Mouse (Mus musculus) stomach, embryonic 16.5 days (tissue): Measurements from ENCODE around the gene Irgm1. TPM values are rescaled to one million over a fixed set of nuclear protein-coding genes. Genes with fewer than 3 reads are reported as not detected.
A peak's percentile ranks its signal among the peaks of the same experiment; 100 is the strongest.
"Not testable (repeated sequence)": the region's sequence is repeated elsewhere in the genome, so short reads cannot be mapped to it uniquely, and the experiment has no call there.

ENCODE experiments used
- ATAC-seq: fragments of 200-750 bp; cut with Nextera tagmentation; 2 replicates; pipeline ENCODE4 v1.8.0; 2017; ENCODE audit warnings: moderate number of reproducible peaks, moderate TSS enrichment; ENCODE audit not compliant: insufficient read depth, low FRiP score
- H3K27ac ChIP-seq: fragments of 300-500 bp; sonication (generic); 2 replicates; pipeline ENCODE4 v1.5.1; 2014; ENCODE audit warnings: low read length
- H3K27me3 ChIP-seq: fragments of 300-500 bp; sonication (generic); 2 replicates; pipeline ENCODE4 v1.6.1; 2014; ENCODE audit warnings: low read length, control low read depth, mixed read lengths; ENCODE audit not compliant: control insufficient read depth, insufficient read depth
- H3K36me3 ChIP-seq: fragments of 300-500 bp; sonication (generic); 2 replicates; pipeline ENCODE4 v1.6.1; 2014; ENCODE audit warnings: low read length; ENCODE audit not compliant: control insufficient read depth, insufficient read depth
- H3K4me1 ChIP-seq: fragments of 300-500 bp; sonication (generic); 2 replicates; pipeline ENCODE4 v1.6.1; 2014; ENCODE audit warnings: low read length, control low read depth, mixed read lengths; ENCODE audit not compliant: control insufficient read depth, insufficient read depth
- H3K4me2 ChIP-seq: fragments of 300-500 bp; sonication (generic); 2 replicates; pipeline ENCODE4 v1.6.1; 2014; ENCODE audit warnings: low read depth, low read length, mixed read lengths
- H3K4me3 ChIP-seq: fragments of 300-500 bp; sonication (generic); replicated peaks from 2 replicates; pipeline ENCODE4 v1.5.1; 2014; ENCODE audit warnings: mild to moderate bottlenecking, low read length
- H3K9ac ChIP-seq: fragments of 300-500 bp; sonication (generic); 2 replicates; pipeline ENCODE4 v1.6.1; 2014; ENCODE audit warnings: low read length
- H3K9me3 ChIP-seq: fragments of 300-500 bp; sonication (generic); replicated peaks from 2 replicates; pipeline ENCODE4 v1.6.1; 2016; ENCODE audit warnings: low read length, control low read depth; ENCODE audit not compliant: control insufficient read depth
- WGBS: fragments of 180-500 bp; shearing (Covaris S2); extraction: QIAGEN DNeasy Blood & Tissue Kit; methylation state at CpG from one replicate; pipeline ENCODE4 v1.1.7; 2014; 5-methylcytosine and 5-hydroxymethylcytosine counted together
- polyA plus RNA-seq: library from polyadenylated mRNA; unstranded; fragments of >200 nt; fragmentation: Nextera tagmentation; extraction: Ambion mirVana; gene quantifications from 2 replicates; pipeline ENCODE4 v1.2.1, GENCODE M21; 2015

Irgm1 gene
- polyA plus RNA-seq, 1 experiment from 2014 or later: 13.1 TPM

DNA sequence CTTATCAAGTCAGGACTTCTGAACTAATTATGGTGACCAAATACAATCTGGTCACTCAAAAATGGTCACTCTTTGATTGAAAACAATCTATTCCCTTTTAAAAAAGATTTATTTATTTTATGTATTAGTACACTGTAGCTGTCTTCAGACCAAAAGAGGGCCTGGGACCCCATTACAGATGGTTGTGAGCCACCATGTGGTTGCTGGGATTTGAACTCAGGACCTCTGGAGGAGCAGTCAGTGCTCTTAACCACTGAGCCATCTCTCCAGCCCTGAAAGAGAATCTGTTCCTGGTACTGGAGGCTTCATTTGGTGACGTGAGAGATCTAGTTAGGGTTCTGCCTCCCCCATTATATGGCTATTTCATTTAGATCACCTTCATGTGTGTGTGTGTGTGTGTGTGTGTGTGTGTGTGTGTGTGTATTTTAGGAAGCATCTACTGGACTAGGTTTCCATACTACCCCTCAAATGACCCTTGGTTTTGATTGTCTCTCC is 3.9 kb upstream of the Irgm1 start:
- not testable (repeated sequence) for H3K9ac ChIP-seq, H3K27ac ChIP-seq, H3K4me2 ChIP-seq, ATAC-seq, H3K4me3 ChIP-seq, H3K36me3 ChIP-seq, H3K9me3 ChIP-seq, H3K27me3 ChIP-seq
- H3K4me1 ChIP-seq: peaks cover 12% of the 10 kb centered on the region; the same call in 1 of the 2 replicates
- 79% methylated on average over 1 of the region's 1 CpGs for WGBS

DNA sequence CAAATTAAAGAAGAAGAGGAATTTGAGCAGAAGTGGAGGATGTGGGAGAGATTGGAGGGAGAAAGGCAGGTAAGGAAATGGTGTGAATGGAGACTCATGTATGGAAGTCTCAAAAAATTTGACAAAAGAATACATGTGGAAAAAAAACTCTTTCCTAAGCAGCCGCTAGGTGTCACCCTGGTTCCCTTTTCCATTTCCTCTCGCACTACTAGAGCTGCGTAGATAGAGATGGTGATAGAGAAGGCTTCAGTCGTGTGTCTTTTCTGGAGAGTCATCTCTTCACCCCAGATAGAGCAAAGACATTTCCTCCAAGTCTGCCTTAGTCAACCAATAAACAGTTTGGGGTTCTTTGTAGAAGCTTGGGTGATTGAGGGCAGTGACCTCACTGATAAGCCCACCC is 3.0 kb upstream of the Irgm1 start:
- H3K27me3 ChIP-seq: no peaks in the 10 kb centered on the region
- no peaks in the 10 kb centered on the region for H3K36me3 ChIP-seq
- H3K27ac ChIP-seq: no peak overlapping the region
- H3K4me3 ChIP-seq: no peak overlapping the region
- 0% methylated on average over 4 of the region's 4 CpGs for WGBS
- H3K4me2 ChIP-seq: no peak overlapping the region
- ATAC-seq: no peak
- H3K4me1 ChIP-seq: peaks cover 20% of the 10 kb centered on the region
- no peak overlapping the region for H3K9ac ChIP-seq
- no peaks in the 10 kb centered on the region for H3K9me3 ChIP-seq

DNA sequence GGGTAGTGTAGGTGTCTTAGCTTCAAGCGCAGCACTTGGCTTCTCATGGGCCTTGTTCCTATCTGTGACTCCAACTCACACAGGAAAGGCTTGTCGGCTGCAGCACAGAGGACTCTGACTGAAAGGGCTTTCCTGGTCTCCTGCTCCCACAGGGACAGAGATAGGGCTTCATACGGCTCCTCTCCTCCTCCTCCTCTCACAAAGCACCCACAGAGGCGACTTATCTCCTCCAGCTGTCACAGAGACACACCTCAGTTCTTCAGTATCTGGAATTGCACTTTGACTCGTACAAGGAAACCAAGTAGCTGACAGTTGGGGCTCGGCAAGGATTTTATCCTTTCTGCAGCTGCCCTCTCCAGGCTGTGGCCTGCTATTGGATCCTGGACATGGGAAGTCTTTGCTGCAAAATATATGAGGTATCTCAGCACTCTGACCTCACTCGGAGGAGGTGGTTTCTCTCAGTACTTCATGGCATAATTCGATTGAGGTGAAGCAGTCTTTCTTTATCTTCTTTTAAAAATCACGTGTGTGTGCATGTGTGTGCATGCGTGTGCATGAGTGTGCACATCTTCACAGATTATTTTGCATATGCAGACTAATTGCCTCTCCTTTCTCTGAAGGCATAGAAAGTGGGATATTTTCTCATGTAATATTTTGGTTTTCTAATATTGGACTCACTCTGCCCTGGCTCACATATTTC is 2.3 kb upstream of the Irgm1 start:
- H3K9me3 ChIP-seq: no peaks in the 10 kb centered on the region
- H3K27me3 ChIP-seq: no peaks in the 10 kb centered on the region
- ATAC-seq: peak; percentile 5; the same call in 1 of the 2 replicates
- H3K4me3 ChIP-seq: no peak overlapping the region
- peak overlapping the region; percentile 67; the same call in 1 of the 2 replicates for H3K4me2 ChIP-seq
- peaks cover 25% of the 10 kb centered on the region for H3K4me1 ChIP-seq
- H3K36me3 ChIP-seq: no peaks in the 10 kb centered on the region
- WGBS: 51% methylated on average over 10 of the region's 10 CpGs
- H3K9ac ChIP-seq: no peak overlapping the region
- H3K27ac ChIP-seq: peak overlapping the region; percentile 82

DNA sequence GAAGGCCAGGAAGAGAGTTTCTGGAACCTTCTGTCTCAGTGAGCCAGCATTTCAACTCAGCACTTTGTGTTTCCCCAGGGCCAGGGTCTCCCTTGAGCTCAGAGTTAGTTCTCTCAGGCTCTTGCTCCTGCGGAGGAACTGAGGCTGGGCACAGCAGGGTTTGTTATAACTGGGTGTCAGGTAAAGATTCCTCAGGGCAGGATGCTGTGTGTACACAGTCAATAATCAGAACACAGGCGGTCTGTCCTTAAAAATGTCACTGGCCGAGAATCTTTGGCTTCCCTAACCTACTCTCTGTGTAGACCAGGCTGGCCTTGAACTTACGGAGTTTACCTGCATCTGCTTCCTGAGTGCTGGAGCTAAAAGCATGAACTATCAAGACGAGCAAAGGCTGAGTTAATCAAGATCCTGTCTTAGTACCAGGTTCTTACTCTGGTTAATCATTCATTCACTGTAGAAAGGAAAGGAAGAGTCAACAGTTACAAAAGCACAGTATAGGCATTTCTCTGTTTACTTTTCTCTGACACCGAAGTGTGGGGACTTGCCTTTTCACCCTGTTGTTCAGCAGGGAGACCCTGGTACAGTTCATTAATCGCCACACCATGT is 1.3 kb upstream of the Irgm1 start:
- 61% methylated on average over 7 of the region's 7 CpGs for WGBS
- Histone ChIP-seq H3K27ac (peak overlapping the region; percentile 90), H3K36me3 (no peaks in the 10 kb centered on the region), H3K9me3 (no peaks in the 10 kb centered on the region), H3K4me1 (peaks cover 25% of the 10 kb centered on the region), H3K27me3 (no peaks in the 10 kb centered on the region), H3K9ac (peak overlapping the region; percentile 83), H3K4me2 (peak overlapping the region; percentile 67; the same call in 1 of the 2 replicates), H3K4me3 (no peak overlapping the region)
- peak; percentile 31 for ATAC-seq

DNA sequence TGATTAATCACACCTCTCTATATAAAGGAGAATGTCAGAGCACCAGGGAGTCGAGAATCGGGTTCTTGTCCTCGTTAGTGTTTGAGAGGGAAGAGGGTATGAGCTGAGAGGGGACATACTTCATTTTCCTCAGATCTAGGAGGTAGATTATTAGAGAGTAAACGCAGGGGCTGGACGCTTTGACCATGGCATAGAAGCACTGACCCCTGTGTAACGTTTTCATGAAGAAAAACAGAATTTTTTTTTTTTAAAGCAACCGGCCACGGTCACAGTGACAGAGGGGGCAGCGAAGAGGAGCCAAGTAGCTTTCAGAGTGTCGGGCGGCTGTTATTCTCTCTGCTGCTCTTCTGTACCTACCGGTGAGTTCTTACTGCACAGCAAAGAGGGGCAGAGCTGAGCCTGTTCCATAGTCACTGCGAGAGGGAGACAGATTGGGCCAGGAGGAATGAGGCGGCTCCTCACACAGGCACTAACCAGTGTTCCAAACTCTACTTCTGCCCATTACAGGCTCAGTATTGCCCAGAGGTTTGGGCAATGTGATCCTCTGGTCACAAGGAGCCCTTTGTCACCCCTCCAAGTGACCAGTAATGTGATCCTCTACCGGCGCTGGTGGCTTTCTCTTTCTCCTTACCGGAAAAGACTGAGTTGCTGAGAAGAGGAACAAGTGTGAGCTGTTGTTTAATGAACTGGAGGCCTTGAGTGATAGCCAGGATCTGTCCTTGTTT is 496 bp upstream of the Irgm1 start:
- Histone ChIP-seq H3K4me1 (peaks cover 25% of the 10 kb centered on the region), H3K27ac (peak overlapping the region; percentile 90), H3K4me3 (peak overlapping the region; percentile 62), H3K36me3 (no peaks in the 10 kb centered on the region), H3K9ac (peak overlapping the region; percentile 83), H3K27me3 (no peaks in the 10 kb centered on the region), H3K9me3 (no peaks in the 10 kb centered on the region), H3K4me2 (peak overlapping the region; percentile 67)
- WGBS: 14% methylated on average over 17 of the region's 17 CpGs
- no peak; the same call in 1 of the 2 replicates for ATAC-seq

DNA sequence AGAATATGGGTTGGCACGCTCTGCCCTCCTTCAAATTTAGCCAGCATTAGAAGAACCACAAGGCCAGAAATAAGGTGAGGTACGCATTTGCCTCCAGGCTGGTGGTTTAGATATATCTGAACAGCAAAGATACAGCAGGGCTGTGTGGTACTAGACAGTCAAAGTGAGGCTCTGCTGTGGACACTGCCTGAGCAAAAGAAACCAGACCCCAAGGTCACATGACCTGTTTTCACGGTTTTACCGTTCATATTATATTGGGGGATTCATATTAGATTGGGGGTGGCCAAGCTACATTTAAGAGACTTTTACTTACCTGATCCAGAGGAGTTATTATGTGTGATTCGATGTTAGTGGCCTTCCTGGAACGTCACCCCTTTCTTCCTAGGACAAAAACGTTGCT is 702 bp downstream of the Irgm1 start:
- WGBS: 33% methylated on average over 7 of the region's 7 CpGs
- H3K4me2 ChIP-seq: peak overlapping the region; percentile 67
- ATAC-seq: no peak
- H3K36me3 ChIP-seq: 0 out of 2 replicates have a peak, but pooled peaks cover 4% of the 10 kb centered on the region
- peak overlapping the region; percentile 83 for H3K9ac ChIP-seq
- H3K27me3 ChIP-seq: no peaks in the 10 kb centered on the region
- H3K9me3 ChIP-seq: no peaks in the 10 kb centered on the region
- peak overlapping the region; percentile 62 for H3K4me3 ChIP-seq
- peaks cover 25% of the 10 kb centered on the region for H3K4me1 ChIP-seq
- peak overlapping the region; percentile 90 for H3K27ac ChIP-seq

DNA sequence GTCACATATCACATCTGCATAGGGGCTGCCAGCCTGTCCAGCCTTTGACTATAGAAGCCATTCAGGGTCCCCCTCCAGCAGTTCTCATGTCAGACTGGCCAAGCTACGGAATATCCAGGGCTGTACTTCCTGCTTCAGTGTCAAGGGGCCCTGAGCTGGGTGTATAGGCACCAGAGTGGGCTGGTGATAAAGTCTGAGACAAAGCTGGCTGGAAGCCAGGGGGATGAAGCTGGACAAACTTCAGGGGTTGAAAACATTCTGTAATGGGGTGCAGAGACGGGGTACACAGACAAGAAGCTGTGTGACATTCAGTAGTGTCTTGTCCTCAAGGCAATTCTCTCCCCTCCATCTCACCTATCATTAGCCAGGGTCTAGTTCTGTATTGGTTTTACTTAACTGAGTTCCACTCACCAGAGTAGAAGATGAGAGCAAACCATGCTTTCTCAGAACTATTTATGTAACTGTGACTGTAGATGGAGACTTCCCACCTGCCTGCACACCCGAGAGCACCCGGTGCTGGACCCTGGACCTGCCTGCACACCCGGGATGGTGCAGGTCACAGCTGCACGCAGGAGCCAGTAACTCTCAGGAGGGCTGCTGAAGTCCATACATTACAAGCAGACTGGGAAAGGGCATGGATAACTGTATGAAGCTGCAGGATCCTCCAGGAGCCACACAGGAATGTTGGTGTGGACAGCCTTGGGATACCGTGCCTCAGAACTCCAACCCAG is 1.9 kb downstream of the Irgm1 start:
- no peak for ATAC-seq
- Histone ChIP-seq H3K4me2 (peak overlapping the region; percentile 67), H3K9me3 (no peaks in the 10 kb centered on the region), H3K27me3 (no peaks in the 10 kb centered on the region), H3K36me3 (0 out of 2 replicates have a peak, but pooled peaks cover 4% of the 10 kb centered on the region), H3K9ac (peak overlapping the region; percentile 54), H3K4me3 (peak overlapping the region; percentile 62), H3K27ac (peak overlapping the region; percentile 60), H3K4me1 (peaks cover 25% of the 10 kb centered on the region)
- 37% methylated on average over 7 of the region's 7 CpGs for WGBS

DNA sequence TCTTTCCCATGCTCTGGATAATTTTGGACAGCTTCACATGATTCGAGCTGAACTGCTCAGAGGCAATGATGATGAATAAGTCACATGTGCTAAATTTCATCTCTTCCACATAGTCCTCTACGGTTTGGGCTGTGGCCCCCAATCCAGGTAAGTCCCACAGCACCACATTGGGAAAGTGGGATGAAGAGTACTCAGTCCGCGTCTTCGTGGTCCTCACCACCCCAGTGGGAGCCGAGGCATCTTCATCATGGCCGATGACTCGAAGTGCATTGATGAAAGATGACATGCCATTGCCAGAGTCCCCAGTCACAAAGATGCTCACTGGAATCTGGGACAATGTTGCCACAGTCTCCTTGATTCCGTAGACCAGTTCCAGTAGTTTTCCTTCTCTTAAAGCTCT is 5.0 kb downstream of the Irgm1 start:
- no peak overlapping the region for H3K27ac ChIP-seq
- H3K27me3 ChIP-seq: no peaks in the 10 kb centered on the region
- 0 out of 2 replicates have a peak, but pooled peaks cover 4% of the 10 kb centered on the region for H3K36me3 ChIP-seq
- no peaks in the 10 kb centered on the region for H3K9me3 ChIP-seq
- WGBS: 96% methylated on average over 9 of the region's 9 CpGs
- H3K4me3 ChIP-seq: no peak overlapping the region
- peaks cover 17% of the 10 kb centered on the region for H3K4me1 ChIP-seq
- H3K4me2 ChIP-seq: no peak overlapping the region
- ATAC-seq: no peak
- H3K9ac ChIP-seq: no peak overlapping the region
